Mouse (Mus musculus) lung, embryonic 15.5 days (tissue): ENCODE data around the gene Lmntd1. TPM values are rescaled to one million over a fixed set of nuclear protein-coding genes. Genes with fewer than 3 reads are reported as not detected.
A peak's percentile ranks its signal among the peaks of the same experiment; 100 is the strongest.

Experiments
- ATAC-seq: fragments of 200-750 bp; cut with Nextera tagmentation; 2 replicates; pipeline ENCODE4 v1.8.0; 2017; ENCODE audit warnings: moderate number of reproducible peaks, borderline replicate concordance; ENCODE audit not compliant: low FRiP score, low TSS enrichment; ENCODE audit errors: extremely low read depth
- H3K27ac ChIP-seq: fragments of 300-500 bp; sonication (generic); 2 replicates; pipeline ENCODE4 v1.5.1; 2015; ENCODE audit warnings: moderate library complexity, mild to moderate bottlenecking, inconsistent platforms
- H3K27me3 ChIP-seq: fragments of 300-500 bp; sonication (generic); 2 replicates; pipeline ENCODE4 v1.6.1; 2015; ENCODE audit warnings: inconsistent platforms
- H3K36me3 ChIP-seq: fragments of 300-500 bp; sonication (generic); 2 replicates; pipeline ENCODE4 v1.6.1; 2015; ENCODE audit warnings: inconsistent platforms
- H3K4me1 ChIP-seq: fragments of 300-500 bp; sonication (generic); 2 replicates; pipeline ENCODE4 v1.6.1; 2015; ENCODE audit warnings: inconsistent platforms
- H3K4me2 ChIP-seq: fragments of 300-500 bp; sonication (generic); 2 replicates; pipeline ENCODE4 v1.6.1; 2015; ENCODE audit warnings: inconsistent platforms, mild to moderate bottlenecking, moderate library complexity
- H3K4me3 ChIP-seq: fragments of 300-500 bp; sonication (generic); 2 replicates; pipeline ENCODE4 v1.5.1; 2015; ENCODE audit warnings: mild to moderate bottlenecking, inconsistent platforms
- H3K9ac ChIP-seq: fragments of 300-500 bp; sonication (generic); 2 replicates; pipeline ENCODE4 v1.6.1; 2015; ENCODE audit warnings: inconsistent platforms
- H3K9me3 ChIP-seq: fragments of 300-500 bp; sonication (generic); 2 replicates; pipeline ENCODE4 v1.6.1; 2016; ENCODE audit warnings: inconsistent platforms
- WGBS: fragments of 180-500 bp; shearing (Covaris S2); methylation state at CpG from one replicate; pipeline ENCODE4 v1.1.7; 2015; 5-methylcytosine and 5-hydroxymethylcytosine counted together
- polyA plus RNA-seq: library from polyadenylated mRNA; unstranded; fragments of >200 nt; fragmentation: Nextera tagmentation; extraction: Ambion mirVana; gene quantifications from 2 replicates; pipeline ENCODE4 v1.2.1, GENCODE M21; 2015

The Lmntd1 gene
- polyA plus RNA-seq, 1 experiment from 2014 or later = 1.9 TPM

GRCm38 (mm10) chr6:145636682-145637081, 22.6 kb upstream of the Lmntd1 start:
- Histone ChIP-seq H3K9me3 (no peaks in the 10 kb centered on the region; the same call in 1 of the 2 replicates), H3K4me1 (peaks cover 24% of the 10 kb centered on the region), H3K27me3 (no peaks in the 10 kb centered on the region), H3K4me2 (no peak overlapping the region), H3K27ac (no peak overlapping the region), H3K36me3 (no peaks in the 10 kb centered on the region), H3K9ac (no peak overlapping the region), H3K4me3 (no peak overlapping the region)
- WGBS = 54% methylated on average over 4 of the region's 4 CpGs
- no peak for ATAC-seq

DNA sequence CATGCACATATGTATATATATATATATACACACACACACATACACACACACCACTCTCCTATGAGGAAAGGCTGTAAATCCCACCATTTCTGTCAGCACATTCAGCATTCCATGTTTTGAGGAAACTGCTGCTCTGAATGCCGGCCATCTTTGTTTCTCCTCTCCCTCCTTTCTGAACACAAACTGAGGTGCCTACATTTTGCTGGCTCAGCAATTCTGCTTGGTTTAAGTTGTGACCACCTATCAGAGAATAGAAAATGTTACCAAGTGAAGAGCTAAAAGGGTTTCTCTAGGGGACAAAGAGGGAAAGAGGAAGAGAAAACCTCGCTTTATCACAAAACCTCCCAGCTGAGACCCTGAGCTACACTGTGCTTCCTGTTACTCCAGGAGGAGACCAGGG, 20.3 kb upstream of the Lmntd1 start:
- no peaks in the 10 kb centered on the region for H3K36me3 ChIP-seq
- ATAC-seq = no peak
- peaks cover 21% of the 10 kb centered on the region for H3K4me1 ChIP-seq
- no peaks in the 10 kb centered on the region for H3K9me3 ChIP-seq
- no peak overlapping the region for H3K27ac ChIP-seq
- H3K27me3 ChIP-seq = no peaks in the 10 kb centered on the region
- WGBS = 72% methylated on average over 2 of the region's 2 CpGs
- H3K9ac ChIP-seq = no peak overlapping the region
- H3K4me2 ChIP-seq = no peak overlapping the region
- H3K4me3 ChIP-seq = no peak overlapping the region

GRCm38 (mm10) chr6:145630269-145630668, 16.1 kb upstream of the Lmntd1 start:
- WGBS = 24% methylated on average over 6 of the region's 6 CpGs
- no peaks in the 10 kb centered on the region for H3K36me3 ChIP-seq

GRCm38 (mm10) chr6:145623141-145623540, 9.0 kb upstream of the Lmntd1 start:
- ATAC-seq = no peak
- H3K36me3 ChIP-seq = no peaks in the 10 kb centered on the region
- H3K4me1 ChIP-seq = no peaks in the 10 kb centered on the region
- no peaks in the 10 kb centered on the region; the same call in 1 of the 2 replicates for H3K9me3 ChIP-seq
- no peak overlapping the region for H3K27ac ChIP-seq
- no peak overlapping the region for H3K4me2 ChIP-seq
- 85% methylated on average over 4 of the region's 4 CpGs for WGBS
- no peaks in the 10 kb centered on the region for H3K27me3 ChIP-seq
- H3K9ac ChIP-seq = no peak overlapping the region
- no peak overlapping the region for H3K4me3 ChIP-seq

More at GRCm38 (mm10) chr6:145630269-145630668, 16.1 kb upstream of the Lmntd1 start:
- peaks cover 4% of the 10 kb centered on the region; the same call in 1 of the 2 replicates for H3K4me1 ChIP-seq
- H3K4me3 ChIP-seq = no peak overlapping the region
- ATAC-seq = no peak
- no peaks in the 10 kb centered on the region; the same call in 1 of the 2 replicates for H3K9me3 ChIP-seq
- no peaks in the 10 kb centered on the region for H3K27me3 ChIP-seq
- H3K27ac ChIP-seq = no peak overlapping the region
- H3K9ac ChIP-seq = no peak overlapping the region
- H3K4me2 ChIP-seq = no peak overlapping the region

GRCm38 (mm10) chr6:145616402-145617229, 2.5 kb upstream of the Lmntd1 start:
- Histone ChIP-seq H3K27ac (no peak overlapping the region), H3K36me3 (no peaks in the 10 kb centered on the region), H3K4me3 (no peak overlapping the region), H3K4me2 (no peak overlapping the region), H3K27me3 (no peaks in the 10 kb centered on the region), H3K4me1 (peaks cover 4% of the 10 kb centered on the region; the same call in 1 of the 2 replicates), H3K9me3 (no peaks in the 10 kb centered on the region), H3K9ac (no peak overlapping the region)
- 73% methylated on average over 5 of the region's 5 CpGs for WGBS
- ATAC-seq = no peak

- H3K27ac ChIP-seq = no peak within 1 kb of the TSS
- 96% methylated on average over 31 of the region's 31 CpGs for WGBS
- no peaks in the 10 kb centered on the region for H3K9me3 ChIP-seq
- H3K9ac ChIP-seq = no peak within 1 kb of the TSS
- H3K4me2 ChIP-seq = no peak within 1 kb of the TSS
- no peak for ATAC-seq
- H3K36me3 ChIP-seq = no peaks in the 10 kb centered on the region
- peaks cover 4% of the 10 kb centered on the region; the same call in 1 of the 2 replicates for H3K4me1 ChIP-seq
- no peak within 1 kb of the TSS for H3K4me3 ChIP-seq
- no peaks in the 10 kb centered on the region for H3K27me3 ChIP-seq
Measured at GRCm38 (mm10) chr6:145615666-145616210, 1.6 kb upstream of the Lmntd1 start, which contains the start of gene Tuba3b. Gene Tuba3b (plus strand): TSS chr6:145615757.

- Histone ChIP-seq H3K27me3 (no peaks in the 10 kb centered on the region), H3K36me3 (no peaks in the 10 kb centered on the region), H3K4me3 (no peak overlapping the region), H3K9ac (no peak overlapping the region), H3K9me3 (no peaks in the 10 kb centered on the region), H3K4me1 (peaks cover 4% of the 10 kb centered on the region; the same call in 1 of the 2 replicates), H3K27ac (no peak overlapping the region), H3K4me2 (no peak overlapping the region)
- WGBS = 79% methylated on average over 3 of the region's 3 CpGs
- no peak for ATAC-seq
Measured at GRCm38 (mm10) chr6:145612611-145613010, 1.5 kb downstream of the Lmntd1 start.

DNA sequence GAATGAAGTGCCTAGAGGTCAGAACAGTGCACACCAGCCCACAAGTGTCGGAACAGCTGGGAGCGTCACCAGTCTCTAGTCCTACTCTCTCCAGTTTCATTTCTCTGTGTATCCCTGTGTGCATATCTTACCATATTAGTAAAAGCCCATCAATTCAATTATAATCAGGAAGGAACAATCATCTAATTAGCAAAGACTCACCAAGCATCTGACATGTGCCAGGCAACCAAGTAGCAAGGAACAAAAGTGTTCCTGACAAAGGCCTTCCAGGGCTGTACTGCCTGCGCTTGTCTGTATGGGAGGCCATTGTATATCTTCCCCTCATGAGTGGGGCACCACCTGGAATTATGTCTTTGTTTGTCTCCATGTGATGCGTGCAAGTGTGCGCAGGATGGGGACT, 3.2 kb downstream of the Lmntd1 start:
- no peak overlapping the region for H3K9ac ChIP-seq
- 90% methylated on average over 5 of the region's 5 CpGs for WGBS
- no peak for ATAC-seq
- H3K4me3 ChIP-seq = no peak overlapping the region
- no peaks in the 10 kb centered on the region for H3K27me3 ChIP-seq
- H3K9me3 ChIP-seq = no peaks in the 10 kb centered on the region
- no peak overlapping the region for H3K27ac ChIP-seq
- no peaks in the 10 kb centered on the region for H3K36me3 ChIP-seq
- no peak overlapping the region for H3K4me2 ChIP-seq
- peaks cover 10% of the 10 kb centered on the region; the same call in 1 of the 2 replicates for H3K4me1 ChIP-seq

GRCm38 (mm10) chr6:145608693-145609092, 5.4 kb downstream of the Lmntd1 start:
- ATAC-seq = no peak
- Histone ChIP-seq H3K4me1 (0 out of 2 replicates have a peak, but pooled peaks cover 6% of the 10 kb centered on the region), H3K9ac (no peak overlapping the region), H3K27ac (no peak overlapping the region), H3K4me3 (no peak overlapping the region), H3K36me3 (no peaks in the 10 kb centered on the region), H3K9me3 (no peaks in the 10 kb centered on the region), H3K27me3 (no peaks in the 10 kb centered on the region), H3K4me2 (no peak overlapping the region)
- 87% methylated on average over 5 of the region's 5 CpGs for WGBS

- WGBS = 70% methylated on average over 4 of the region's 4 CpGs
- H3K9ac ChIP-seq = no peak overlapping the region
Measured at GRCm38 (mm10) chr6:145607746-145608145, 6.4 kb downstream of the Lmntd1 start.

GRCm38 (mm10) chr6:145605203-145605602, 8.9 kb downstream of the Lmntd1 start:
- Histone ChIP-seq H3K27me3 (no peaks in the 10 kb centered on the region), H3K9ac (no peak overlapping the region), H3K4me2 (no peak overlapping the region), H3K9me3 (no peaks in the 10 kb centered on the region), H3K27ac (peak overlapping the region; percentile 15; the same call in 1 of the 2 replicates), H3K36me3 (no peaks in the 10 kb centered on the region), H3K4me1 (0 out of 2 replicates have a peak, but pooled peaks cover 9% of the 10 kb centered on the region), H3K4me3 (no peak overlapping the region)
- 43% methylated on average over 3 of the region's 3 CpGs for WGBS
- no peak for ATAC-seq

More at GRCm38 (mm10) chr6:145607746-145608145, 6.4 kb downstream of the Lmntd1 start:
- no peaks in the 10 kb centered on the region for H3K9me3 ChIP-seq
- no peak overlapping the region for H3K4me2 ChIP-seq
- H3K4me3 ChIP-seq = no peak overlapping the region
- no peak for ATAC-seq
- H3K36me3 ChIP-seq = no peaks in the 10 kb centered on the region
- H3K27me3 ChIP-seq = no peaks in the 10 kb centered on the region
- no peak overlapping the region for H3K27ac ChIP-seq
- H3K4me1 ChIP-seq = 0 out of 2 replicates have a peak, but pooled peaks cover 6% of the 10 kb centered on the region

DNA sequence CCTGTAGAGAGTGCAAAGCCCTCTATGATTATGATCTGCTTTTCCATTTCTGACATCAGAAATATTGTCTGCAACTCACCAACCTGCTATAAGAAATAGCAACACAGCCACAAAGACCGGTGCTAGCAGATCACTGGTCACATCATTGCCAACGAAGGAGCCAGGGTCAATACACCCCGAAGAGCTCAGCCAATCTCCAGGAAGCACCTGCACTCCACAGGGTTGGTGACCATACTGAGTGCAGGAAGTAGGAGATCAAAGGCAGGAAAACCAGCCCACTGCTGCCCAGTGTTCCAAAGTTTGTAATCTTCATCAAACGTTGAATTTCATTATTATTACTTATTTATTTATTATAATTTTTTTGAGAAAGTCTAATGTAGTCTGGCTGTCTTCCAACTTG, 9.5 kb downstream of the Lmntd1 start:
- Histone ChIP-seq H3K36me3 (no peaks in the 10 kb centered on the region), H3K9me3 (no peaks in the 10 kb centered on the region), H3K4me3 (no peak overlapping the region), H3K27ac (peak overlapping the region; percentile 15; the same call in 1 of the 2 replicates), H3K27me3 (no peaks in the 10 kb centered on the region), H3K4me1 (0 out of 2 replicates have a peak, but pooled peaks cover 12% of the 10 kb centered on the region), H3K9ac (no peak overlapping the region), H3K4me2 (no peak overlapping the region)
- WGBS = 46% methylated on average over 4 of the region's 4 CpGs
- no peak for ATAC-seq
